Mouse (Mus musculus) midbrain, embryonic 15.5 days (tissue): Measurements from ENCODE around the gene Msantd2. TPM values are rescaled to one million over a fixed set of nuclear protein-coding genes. Genes with fewer than 3 reads are reported as not detected.

Experiments used
- ATAC-seq: fragments of 200-750 bp; cut with Nextera tagmentation; replicated peaks from 2 replicates; pipeline ENCODE4 v1.8.0; 2017; ENCODE audit warnings: moderate TSS enrichment
- H3K27ac ChIP-seq: fragments of 300-500 bp; sonication (generic); 2 replicates; pipeline ENCODE4 v1.5.1; 2015; ENCODE audit warnings: mild to moderate bottlenecking, inconsistent platforms
- H3K27me3 ChIP-seq: fragments of 300-500 bp; sonication (generic); replicated peaks from 2 replicates; pipeline ENCODE4 v1.6.1; 2015; ENCODE audit warnings: inconsistent platforms
- H3K36me3 ChIP-seq: fragments of 300-500 bp; sonication (generic); replicated peaks from 2 replicates; pipeline ENCODE4 v1.6.1; 2015; ENCODE audit warnings: inconsistent platforms
- H3K4me1 ChIP-seq: fragments of 300-500 bp; sonication (generic); 2 replicates; pipeline ENCODE4 v1.6.1; 2015; ENCODE audit warnings: inconsistent platforms
- H3K4me2 ChIP-seq: fragments of 300-500 bp; sonication (generic); 2 replicates; pipeline ENCODE4 v1.6.1; 2015; ENCODE audit warnings: inconsistent platforms, mild to moderate bottlenecking, moderate library complexity
- H3K4me3 ChIP-seq: fragments of 300-500 bp; sonication (generic); 2 replicates; pipeline ENCODE4 v1.5.1; 2015; ENCODE audit warnings: mild to moderate bottlenecking, inconsistent platforms
- H3K9ac ChIP-seq: fragments of 300-500 bp; sonication (generic); 2 replicates; pipeline ENCODE4 v1.6.1; 2015; ENCODE audit warnings: mild to moderate bottlenecking, inconsistent platforms
- H3K9me3 ChIP-seq: fragments of 300-500 bp; sonication (generic); 2 replicates; pipeline ENCODE4 v1.6.1; 2016; ENCODE audit warnings: inconsistent platforms
- WGBS: fragments of 180-500 bp; shearing (Covaris S2); methylation state at CpG from one replicate; pipeline ENCODE4 v1.1.7; 2015; ENCODE audit warnings: mixed read lengths; 5-methylcytosine and 5-hydroxymethylcytosine counted together
- polyA plus RNA-seq: library from polyadenylated mRNA; unstranded; fragments of >200 nt; fragmentation: Nextera tagmentation; extraction: Ambion mirVana; gene quantifications from 2 replicates; pipeline ENCODE4 v1.2.1, GENCODE M21; 2015

Gene Msantd2
- polyA plus RNA-seq, 1 experiment from 2014 or later, result 33.8 TPM

DNA sequence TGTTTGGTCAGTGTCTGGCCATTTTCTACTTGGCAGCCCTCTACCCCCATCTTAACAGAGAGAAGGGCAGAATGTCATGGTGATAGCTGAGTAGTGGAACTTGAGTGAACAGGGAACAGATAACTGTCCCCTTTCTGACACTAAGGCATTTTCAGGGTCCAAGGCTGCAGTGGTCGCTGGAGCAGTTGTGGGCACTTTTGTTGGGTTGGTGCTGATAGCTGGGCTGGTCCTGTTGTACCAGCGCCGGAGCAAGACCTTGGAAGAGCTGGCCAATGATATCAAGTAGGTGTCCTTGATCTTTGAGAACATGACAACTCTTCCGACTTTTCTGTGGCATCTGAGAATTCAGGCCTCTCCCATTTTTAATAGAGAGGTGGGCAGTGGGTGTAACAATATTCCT is 47.7 kb downstream of the Msantd2 start:
- Histone ChIP-seq H3K4me2 (no peak overlapping the region), H3K4me1 (no peaks in the 10 kb centered on the region), H3K4me3 (no peak overlapping the region), H3K9me3 (no peaks in the 10 kb centered on the region), H3K36me3 (no peaks in the 10 kb centered on the region), H3K27ac (no peak overlapping the region), H3K27me3 (peaks cover 11% of the 10 kb centered on the region; the same call in 1 of the 2 replicates), H3K9ac (no peak overlapping the region)
- 84% methylated on average over 4 of the region's 4 CpGs for WGBS
- ATAC-seq, result no peak

DNA sequence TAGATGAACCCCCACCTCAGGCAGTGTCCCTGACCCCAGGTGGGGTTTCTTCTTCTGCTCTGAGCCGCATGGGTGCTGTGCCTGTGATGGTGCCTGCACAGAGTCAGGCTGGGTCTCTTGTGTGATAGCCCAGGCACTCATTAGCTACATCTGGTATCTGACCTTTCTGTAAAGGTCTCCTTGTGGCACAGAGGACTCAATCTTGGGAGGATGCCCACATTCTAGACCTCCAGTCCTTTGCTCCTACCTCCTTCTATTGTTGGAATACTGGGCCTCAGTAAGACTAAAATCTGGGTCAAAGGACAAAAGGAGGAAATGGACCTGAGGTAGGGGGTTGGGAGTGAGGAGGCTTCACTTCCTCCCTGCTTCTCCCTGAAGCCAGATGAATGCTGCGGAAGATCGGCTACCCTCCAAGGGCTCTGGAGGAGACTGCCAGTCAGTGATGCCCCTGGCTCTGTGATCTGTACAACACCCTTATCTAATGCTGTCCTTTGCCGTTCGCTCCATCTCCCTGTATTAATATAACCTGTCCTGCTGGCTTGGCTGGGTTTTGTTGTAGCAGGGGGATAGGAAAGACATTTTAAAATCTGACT is 48.6 kb downstream of the Msantd2 start:
- Histone ChIP-seq H3K4me2 (no peak overlapping the region), H3K4me1 (no peaks in the 10 kb centered on the region), H3K4me3 (no peak overlapping the region), H3K9me3 (no peaks in the 10 kb centered on the region), H3K9ac (no peak overlapping the region), H3K27me3 (peaks cover 8% of the 10 kb centered on the region; the same call in 1 of the 2 replicates), H3K27ac (no peak overlapping the region), H3K36me3 (no peaks in the 10 kb centered on the region)
- 0 out of 2 replicates have a peak, but pooled peaks have one; percentile 20 for ATAC-seq
- 82% methylated on average over 5 of the region's 5 CpGs for WGBS

DNA sequence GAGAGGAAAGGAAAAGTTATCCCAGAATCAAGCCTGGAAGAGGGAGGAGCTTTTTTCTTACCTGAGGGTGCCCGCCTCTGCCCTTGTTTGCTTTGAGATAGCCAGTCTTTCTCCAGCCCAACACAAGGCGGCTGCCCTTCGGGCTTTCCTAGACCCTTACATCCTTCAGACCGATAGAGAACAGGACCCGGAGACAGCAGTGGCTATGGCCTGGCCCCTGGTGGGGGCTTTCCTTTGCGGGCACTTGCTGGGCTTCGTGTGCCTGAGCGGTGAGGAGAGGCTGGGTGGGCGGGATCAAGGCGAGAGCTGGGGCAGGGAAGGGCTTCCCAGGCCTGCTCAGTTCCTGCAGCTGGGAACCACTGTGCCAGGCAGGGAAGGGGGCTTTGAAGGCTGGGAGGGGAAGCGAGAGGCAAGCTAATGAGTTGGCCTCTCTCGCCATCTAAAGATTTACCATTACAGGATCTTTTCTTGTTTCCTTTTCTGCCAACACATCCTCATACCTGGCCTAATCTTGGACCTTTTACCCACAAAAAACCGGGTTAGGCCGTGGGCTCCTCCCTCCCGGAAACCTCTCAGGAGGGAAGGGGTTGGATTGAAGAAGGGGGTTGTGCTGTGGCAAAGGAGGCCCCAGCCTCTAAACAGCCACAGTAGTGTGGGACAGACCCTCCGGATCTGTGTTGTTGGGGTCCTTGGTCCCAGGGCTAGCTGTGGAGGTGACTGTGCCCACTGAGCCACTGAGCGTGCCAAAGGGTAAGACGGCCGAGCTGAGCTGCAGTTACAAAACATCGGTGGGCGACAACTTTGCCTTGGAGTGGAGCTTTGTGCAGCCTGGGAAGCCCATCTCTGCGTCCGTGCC is 50.3 kb downstream of the Msantd2 start, which contains the start of gene Vsig2:
Gene Vsig2 (plus strand): TSS at position 86 of the 856 bp plus-strand sequence.
- Histone ChIP-seq H3K27ac (no peak within 1 kb of the TSS), H3K4me3 (no peak within 1 kb of the TSS), H3K9me3 (no peaks in the 10 kb centered on the region), H3K4me2 (no peak within 1 kb of the TSS), H3K27me3 (peaks cover 8% of the 10 kb centered on the region; the same call in 1 of the 2 replicates), H3K9ac (no peak within 1 kb of the TSS), H3K4me1 (peaks cover 2% of the 10 kb centered on the region; the same call in 1 of the 2 replicates), H3K36me3 (no peaks in the 10 kb centered on the region)
- WGBS, result 49% methylated on average over 23 of the region's 23 CpGs
- ATAC-seq, result no peak

DNA sequence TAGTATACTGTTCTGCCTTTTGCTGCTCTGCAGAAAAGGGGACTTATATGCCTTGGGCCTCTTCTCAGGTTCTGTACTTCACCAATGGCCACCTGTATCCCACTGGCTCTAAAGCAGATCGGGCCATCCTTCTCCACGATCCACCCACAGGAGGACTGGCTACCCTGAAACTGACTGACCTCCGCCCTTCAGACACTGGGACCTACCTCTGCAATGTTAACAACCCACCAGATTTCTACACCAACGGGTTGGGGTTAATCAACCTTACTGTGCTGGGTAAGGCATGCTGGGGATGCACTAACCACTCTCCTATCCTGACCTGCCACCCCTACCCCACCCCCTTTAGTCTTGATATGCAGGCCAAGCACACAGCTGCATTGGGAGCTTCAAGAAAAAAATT is 51.1 kb downstream of the Msantd2 start:
- no peaks in the 10 kb centered on the region for H3K36me3 ChIP-seq
- H3K9me3 ChIP-seq, result no peaks in the 10 kb centered on the region
- H3K27ac ChIP-seq, result no peak overlapping the region
- peaks cover 9% of the 10 kb centered on the region for H3K4me1 ChIP-seq
- 94% methylated on average over 4 of the region's 4 CpGs for WGBS
- peaks cover 11% of the 10 kb centered on the region for H3K27me3 ChIP-seq
- no peak for ATAC-seq
- H3K4me3 ChIP-seq, result no peak overlapping the region
- no peak overlapping the region for H3K9ac ChIP-seq
- no peak overlapping the region for H3K4me2 ChIP-seq

DNA sequence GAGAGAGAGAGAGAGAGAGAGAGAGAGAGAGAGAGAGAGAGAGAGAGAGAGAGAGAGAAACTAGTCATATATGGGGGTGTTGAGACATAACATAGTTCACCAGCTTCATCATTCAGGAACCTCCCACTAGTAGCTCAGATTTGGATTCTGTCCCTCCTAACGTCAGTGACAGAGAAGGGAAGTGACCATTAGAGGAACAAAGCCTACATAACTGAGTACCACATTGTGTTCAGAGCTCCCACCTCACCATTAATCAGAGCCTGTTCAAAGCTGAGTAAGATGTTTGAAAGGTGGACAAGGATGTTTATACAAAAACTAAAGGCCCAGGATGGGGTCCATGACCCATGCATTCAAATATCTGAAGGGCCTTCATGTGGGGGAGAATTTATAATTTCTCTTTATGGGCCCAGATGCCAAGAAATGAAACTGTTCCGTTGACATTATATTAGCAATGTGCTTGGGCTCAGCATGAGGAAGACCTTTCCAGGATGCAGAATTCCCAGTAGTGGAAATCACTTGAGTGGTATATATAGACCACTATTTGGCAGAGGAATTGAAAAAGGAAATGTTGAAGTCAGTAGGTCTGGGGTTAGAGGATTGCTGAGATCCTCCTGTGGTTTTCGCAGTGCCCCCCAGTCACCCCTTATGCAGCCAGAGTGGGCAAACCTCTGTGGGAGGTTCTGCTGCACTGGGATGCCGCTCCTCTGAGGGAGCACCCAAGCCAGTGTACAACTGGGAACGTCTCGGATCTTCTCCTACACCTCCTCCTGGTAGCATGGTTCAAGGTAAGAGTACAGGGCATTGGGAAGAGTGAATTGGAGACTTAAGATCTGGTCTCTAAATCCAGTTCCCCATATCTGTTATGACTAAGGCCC is 51.8 kb downstream of the Msantd2 start:
- Histone ChIP-seq H3K27me3 (peaks cover 18% of the 10 kb centered on the region), H3K4me1 (peaks cover 16% of the 10 kb centered on the region), H3K4me3 (no peak overlapping the region), H3K36me3 (no peaks in the 10 kb centered on the region), H3K9me3 (no peaks in the 10 kb centered on the region), H3K9ac (no peak overlapping the region), H3K27ac (no peak overlapping the region), H3K4me2 (no peak overlapping the region)
- WGBS, result 81% methylated on average over 6 of the region's 6 CpGs
- ATAC-seq, result no peak

DNA sequence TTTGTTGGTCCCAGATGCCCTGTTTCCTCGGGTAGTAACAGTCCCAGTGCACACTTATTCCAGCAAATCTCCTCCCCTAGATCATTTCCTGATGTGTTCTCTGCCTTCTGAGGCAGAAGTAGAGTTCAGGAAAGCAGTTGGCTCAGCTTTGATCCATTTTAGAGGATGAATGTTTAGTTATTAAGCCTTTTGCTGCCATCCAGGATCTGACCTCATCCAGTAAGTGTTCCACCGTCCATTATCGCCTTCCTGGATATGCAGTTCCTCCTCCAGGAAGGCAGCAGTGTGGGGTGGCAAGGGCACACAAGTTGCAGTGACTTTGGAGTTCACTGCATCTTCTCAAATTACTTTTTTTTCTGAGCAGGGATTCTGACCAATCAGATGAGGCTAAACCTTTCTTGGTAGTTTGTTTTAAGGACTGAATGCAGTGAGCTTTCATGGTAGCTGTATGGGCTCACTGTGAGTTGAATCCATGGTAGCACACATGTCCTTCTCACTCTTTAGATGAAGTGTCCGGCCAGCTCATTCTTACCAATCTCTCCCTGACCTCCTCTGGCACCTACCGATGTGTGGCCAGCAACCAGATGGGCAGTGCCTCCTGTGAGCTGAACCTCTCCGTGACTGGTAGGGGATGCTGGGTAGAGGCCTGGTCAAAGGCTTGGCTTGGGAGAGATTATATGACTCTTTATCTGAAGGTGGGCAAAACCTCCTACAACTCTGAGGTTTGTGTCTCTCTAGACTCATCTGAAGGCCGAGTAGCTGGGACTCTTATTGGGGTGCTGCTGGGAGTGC is 52.9 kb downstream of the Msantd2 start:
- Histone ChIP-seq H3K4me3 (no peak overlapping the region), H3K4me1 (peaks cover 19% of the 10 kb centered on the region), H3K36me3 (no peaks in the 10 kb centered on the region), H3K4me2 (no peak overlapping the region), H3K9ac (no peak overlapping the region), H3K9me3 (no peaks in the 10 kb centered on the region), H3K27me3 (peaks cover 25% of the 10 kb centered on the region), H3K27ac (no peak overlapping the region)
- 73% methylated on average over 7 of the region's 7 CpGs for WGBS
- no peak for ATAC-seq

DNA sequence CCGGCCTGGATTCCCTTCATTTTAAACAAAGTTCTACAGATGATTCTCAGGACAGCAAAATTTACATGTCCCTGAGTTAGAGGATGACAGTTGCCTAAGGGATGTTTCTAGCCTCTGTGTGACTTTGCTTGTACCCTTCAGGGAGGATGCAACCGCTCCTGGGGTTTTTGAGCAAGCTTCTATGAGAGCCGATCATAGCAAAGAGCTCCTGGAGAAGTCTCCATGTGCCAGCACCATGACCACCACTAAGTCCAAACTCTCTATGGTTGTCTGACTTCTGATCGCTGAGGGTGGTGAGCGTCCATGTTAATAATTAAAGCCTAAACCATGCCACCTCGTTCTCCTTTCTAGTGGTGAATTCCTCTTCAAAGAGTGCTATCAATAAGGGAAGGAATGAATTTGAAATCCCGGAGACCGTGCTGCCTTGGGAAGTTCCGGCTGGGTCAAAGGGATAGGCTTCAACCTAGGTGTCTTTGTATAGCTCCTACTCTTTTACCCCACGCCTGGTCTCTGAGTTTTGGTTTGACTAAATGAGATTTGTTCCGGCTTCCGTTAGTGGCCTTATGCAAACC is 54.8 kb downstream of the Msantd2 start:
- Histone ChIP-seq H3K4me1 (peaks cover 19% of the 10 kb centered on the region), H3K27me3 (peaks cover 28% of the 10 kb centered on the region), H3K4me3 (peak overlapping the region; percentile 30; the same call in 1 of the 2 replicates), H3K4me2 (peak overlapping the region; percentile 60), H3K9me3 (no peaks in the 10 kb centered on the region), H3K36me3 (no peaks in the 10 kb centered on the region), H3K27ac (no peak overlapping the region), H3K9ac (no peak overlapping the region)
- ATAC-seq, result no peak
- 24% methylated on average over 12 of the region's 12 CpGs for whole genome bisulfite sequencing

DNA sequence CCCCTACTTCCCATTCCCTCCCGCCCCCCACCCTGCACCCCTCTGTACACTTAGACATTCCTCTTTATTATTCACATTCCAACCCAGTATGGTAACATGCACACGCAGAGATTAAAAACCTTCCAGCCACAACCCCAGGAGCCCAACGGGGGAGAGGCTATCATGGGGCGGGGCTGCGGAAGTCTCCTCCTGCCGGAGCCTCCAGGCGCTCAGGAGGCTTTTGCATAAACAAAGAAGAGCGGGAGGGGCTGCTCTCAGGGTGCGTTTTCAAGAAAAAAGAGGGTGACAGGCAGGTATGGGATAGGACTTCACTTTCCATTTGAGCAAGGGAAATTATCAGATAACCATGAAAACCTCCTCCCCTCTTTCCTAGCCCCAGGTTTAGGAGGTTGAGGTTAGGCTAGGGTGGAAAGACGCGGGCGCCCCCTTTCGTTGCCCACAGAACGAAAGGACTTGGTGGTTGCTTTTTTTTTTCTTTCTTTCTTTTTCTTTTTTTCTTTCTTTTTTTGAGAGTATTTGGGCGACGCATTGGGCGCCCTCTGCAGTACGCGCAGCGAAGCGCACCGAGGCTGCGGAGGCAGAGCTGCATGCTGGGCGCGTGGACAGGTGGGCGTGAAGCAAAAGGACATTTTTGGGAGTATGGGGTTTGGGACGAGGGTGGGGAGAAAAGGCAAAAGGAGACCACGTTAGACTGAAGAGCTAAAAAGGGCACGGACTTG is 55.5 kb downstream of the Msantd2 start:
- peak; percentile 75 for ATAC-seq
- WGBS, result under 1% methylated on average over 29 of the region's 29 CpGs
- no peaks in the 10 kb centered on the region for H3K36me3 ChIP-seq
- peaks cover 33% of the 10 kb centered on the region for H3K27me3 ChIP-seq
- H3K4me1 ChIP-seq, result peaks cover 19% of the 10 kb centered on the region
- no peak overlapping the region for H3K27ac ChIP-seq
- no peak overlapping the region for H3K9ac ChIP-seq
- H3K9me3 ChIP-seq, result no peaks in the 10 kb centered on the region
- peak overlapping the region; percentile 30 for H3K4me3 ChIP-seq
- H3K4me2 ChIP-seq, result peak overlapping the region; percentile 60

DNA sequence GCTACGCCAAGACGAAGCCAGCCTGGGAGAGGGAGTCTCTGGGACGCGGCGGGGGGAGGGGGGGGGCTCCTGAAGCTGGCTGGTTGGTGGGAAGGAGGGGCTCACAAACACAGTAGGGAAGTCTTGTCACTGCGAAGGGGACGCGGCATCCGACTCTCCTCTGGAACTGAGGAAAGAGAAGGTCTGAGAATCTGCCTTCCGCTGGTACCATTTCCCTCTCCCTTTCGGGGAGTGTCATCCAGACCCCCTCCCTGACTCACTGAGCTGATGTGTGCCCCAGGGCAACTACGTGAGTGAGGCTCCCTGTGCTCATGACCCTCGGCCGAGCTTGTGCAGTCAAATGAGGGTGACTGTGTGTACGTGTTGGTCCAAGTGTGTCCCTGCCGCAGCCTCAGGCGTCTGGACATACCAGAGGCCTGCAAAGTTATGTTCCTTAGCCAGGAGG is 56.1 kb downstream of the Msantd2 start:
- Histone ChIP-seq H3K4me3 (peak overlapping the region; percentile 30), H3K36me3 (no peaks in the 10 kb centered on the region), H3K27me3 (peaks cover 39% of the 10 kb centered on the region), H3K4me2 (peak overlapping the region; percentile 60), H3K9ac (no peak overlapping the region), H3K4me1 (peaks cover 19% of the 10 kb centered on the region), H3K9me3 (no peaks in the 10 kb centered on the region), H3K27ac (no peak overlapping the region)
- WGBS, result 8% methylated on average over 17 of the region's 17 CpGs
- ATAC-seq, result peak; percentile 65

DNA sequence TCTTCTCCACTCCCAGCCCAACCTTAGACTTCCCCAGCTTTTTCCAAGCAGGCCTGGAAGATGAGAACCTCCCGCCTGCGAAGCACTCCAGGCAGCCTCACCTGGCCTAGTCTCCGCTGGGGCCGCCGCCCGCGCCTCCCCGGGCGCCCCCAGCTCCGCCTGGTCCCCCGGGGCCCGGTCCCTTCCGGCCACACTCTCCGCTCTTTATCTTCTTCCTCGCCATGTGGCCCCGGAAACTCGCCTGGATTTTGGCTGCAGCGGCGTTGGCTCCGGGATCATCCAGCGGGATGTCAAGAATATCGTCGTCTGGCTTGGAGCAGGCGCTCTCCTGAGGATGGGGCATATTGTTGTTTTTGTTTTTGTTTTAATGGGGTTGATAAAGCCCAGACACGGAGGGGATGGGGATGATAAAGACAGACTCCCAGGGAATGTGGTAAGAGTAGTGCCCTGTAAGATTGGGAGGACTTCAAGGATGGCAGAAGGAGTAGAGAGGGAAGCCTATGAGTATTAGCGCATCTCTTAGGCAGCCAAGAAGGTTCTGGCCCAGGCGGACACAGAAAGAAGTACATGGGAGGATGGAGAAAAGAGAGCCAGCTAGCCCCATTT is 56.8 kb downstream of the Msantd2 start:
- 12% methylated on average over 27 of the region's 27 CpGs for WGBS
- no peak overlapping the region for H3K4me3 ChIP-seq
- no peak overlapping the region for H3K9ac ChIP-seq
- no peaks in the 10 kb centered on the region for H3K36me3 ChIP-seq
- peaks cover 46% of the 10 kb centered on the region for H3K27me3 ChIP-seq
- no peaks in the 10 kb centered on the region for H3K9me3 ChIP-seq
- peaks cover 19% of the 10 kb centered on the region for H3K4me1 ChIP-seq
- peak overlapping the region; percentile 17 for H3K4me2 ChIP-seq
- peak; percentile 19; the same call in 1 of the 2 replicates for ATAC-seq
- no peak overlapping the region for H3K27ac ChIP-seq
